Mouse (Mus musculus) hindbrain, embryonic 15.5 days (tissue): Measurements from ENCODE around the gene Kcnc3. TPM values are rescaled to one million over a fixed set of nuclear protein-coding genes. Genes with fewer than 3 reads are reported as not detected.

Experiments
- ATAC-seq: fragments of 200-750 bp; cut with Nextera tagmentation; 2 replicates; pipeline ENCODE4 v1.8.0; 2017; ENCODE audit warnings: low read depth, moderate number of reproducible peaks, moderate TSS enrichment; ENCODE audit not compliant: low FRiP score
- H3K27ac ChIP-seq: fragments of 300-500 bp; sonication (generic); replicated peaks from 2 replicates; pipeline ENCODE4 v1.5.1; 2015; ENCODE audit warnings: mild to moderate bottlenecking, inconsistent platforms
- H3K27me3 ChIP-seq: fragments of 300-500 bp; sonication (generic); 2 replicates; pipeline ENCODE4 v1.6.1; 2015; ENCODE audit warnings: control low read depth, inconsistent platforms
- H3K36me3 ChIP-seq: fragments of 300-500 bp; sonication (generic); 2 replicates; pipeline ENCODE4 v1.6.1; 2015; ENCODE audit warnings: control low read depth, inconsistent platforms
- H3K4me1 ChIP-seq: fragments of 300-500 bp; sonication (generic); replicated peaks from 2 replicates; pipeline ENCODE4 v1.6.1; 2015; ENCODE audit warnings: control low read depth, inconsistent platforms
- H3K4me2 ChIP-seq: fragments of 300-500 bp; sonication (generic); 2 replicates; pipeline ENCODE4 v1.6.1; 2015; ENCODE audit warnings: moderate library complexity, mild to moderate bottlenecking, inconsistent platforms
- H3K4me3 ChIP-seq: fragments of 300-500 bp; sonication (generic); 2 replicates; pipeline ENCODE4 v1.5.1; 2015; ENCODE audit warnings: mild to moderate bottlenecking, inconsistent platforms
- H3K9ac ChIP-seq: fragments of 300-500 bp; sonication (generic); 2 replicates; pipeline ENCODE4 v1.6.1; 2015; ENCODE audit warnings: inconsistent platforms
- H3K9me3 ChIP-seq: fragments of 300-500 bp; sonication (generic); 2 replicates; pipeline ENCODE4 v1.6.1; 2016; ENCODE audit warnings: control low read depth, inconsistent platforms
- WGBS: fragments of 180-500 bp; shearing (Covaris S2); methylation state at CpG from one replicate; pipeline ENCODE4 v1.1.7; 2015; 5-methylcytosine and 5-hydroxymethylcytosine counted together
- polyA plus RNA-seq: library from polyadenylated mRNA; unstranded; fragments of >200 nt; fragmentation: Nextera tagmentation; extraction: Ambion mirVana; gene quantifications from 2 replicates; pipeline ENCODE4 v1.2.1, GENCODE M21; 2015

Kcnc3 gene
- polyA plus RNA-seq, 1 experiment from 2014 or later, result 6.7 TPM

DNA sequence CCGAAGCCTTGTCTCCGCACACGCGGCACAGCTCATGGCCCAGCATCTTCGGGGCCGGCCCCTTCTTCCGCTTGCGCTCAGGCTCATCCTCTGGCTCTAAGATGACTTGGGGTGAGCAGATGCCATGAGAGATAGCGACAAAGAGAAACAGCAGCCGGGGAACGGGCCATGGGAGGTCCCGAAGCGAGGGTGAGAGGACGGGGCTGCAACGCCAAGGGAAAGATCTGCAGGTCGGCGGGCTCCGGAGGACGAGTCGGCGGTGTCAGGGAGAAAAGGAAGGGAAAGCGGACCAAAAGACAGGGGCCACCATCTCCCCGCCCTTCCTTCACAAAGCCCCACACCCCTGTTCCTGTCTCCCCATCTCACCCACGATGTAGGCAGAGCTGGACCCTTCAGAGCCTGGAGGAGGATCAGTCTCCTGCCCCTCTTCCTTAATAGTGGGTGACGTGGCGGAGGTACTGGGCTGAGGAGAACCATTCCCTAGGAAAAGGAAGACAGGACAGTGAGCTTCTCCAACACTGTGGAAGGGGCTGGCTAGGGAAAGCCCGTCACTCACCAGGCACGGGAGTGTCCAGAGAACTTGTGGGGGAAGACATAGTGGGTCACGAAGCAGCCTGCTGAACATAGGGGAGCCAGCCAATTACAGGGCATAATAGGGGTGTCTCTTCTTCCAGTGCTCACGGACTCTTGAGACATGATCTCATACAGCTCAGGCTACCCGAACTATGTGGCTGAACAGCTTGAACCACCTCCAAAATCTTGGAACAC lies 38.1 kb upstream of the Kcnc3 start:
- H3K27ac ChIP-seq, result 0 out of 2 replicates have a peak overlapping the region, but pooled peaks have one; percentile 88
- WGBS, result 88% methylated on average over 31 of the region's 31 CpGs
- H3K36me3 ChIP-seq, result peaks cover 13% of the 10 kb centered on the region
- H3K4me1 ChIP-seq, result peaks cover 27% of the 10 kb centered on the region
- H3K4me2 ChIP-seq, result peak overlapping the region; percentile 83
- no peak overlapping the region for H3K9ac ChIP-seq
- no peaks in the 10 kb centered on the region for H3K27me3 ChIP-seq
- no peak for ATAC-seq
- no peaks in the 10 kb centered on the region for H3K9me3 ChIP-seq
- H3K4me3 ChIP-seq, result peak overlapping the region; percentile 97

GRCm38 (mm10) chr7:44553196-44553764 lies 37.2 kb upstream of the Kcnc3 start:
- H3K27me3 ChIP-seq, result no peaks in the 10 kb centered on the region
- under 1% methylated on average over 32 of the region's 32 CpGs for WGBS
- peaks cover 13% of the 10 kb centered on the region for H3K36me3 ChIP-seq
- peak overlapping the region; percentile 83 for H3K4me2 ChIP-seq
- peak overlapping the region; percentile 48 for H3K9ac ChIP-seq
- H3K4me3 ChIP-seq, result peak overlapping the region; percentile 97
- H3K9me3 ChIP-seq, result no peaks in the 10 kb centered on the region
- H3K27ac ChIP-seq, result peak overlapping the region; percentile 88
- peaks cover 18% of the 10 kb centered on the region for H3K4me1 ChIP-seq
- peak; percentile 70 for ATAC-seq

DNA sequence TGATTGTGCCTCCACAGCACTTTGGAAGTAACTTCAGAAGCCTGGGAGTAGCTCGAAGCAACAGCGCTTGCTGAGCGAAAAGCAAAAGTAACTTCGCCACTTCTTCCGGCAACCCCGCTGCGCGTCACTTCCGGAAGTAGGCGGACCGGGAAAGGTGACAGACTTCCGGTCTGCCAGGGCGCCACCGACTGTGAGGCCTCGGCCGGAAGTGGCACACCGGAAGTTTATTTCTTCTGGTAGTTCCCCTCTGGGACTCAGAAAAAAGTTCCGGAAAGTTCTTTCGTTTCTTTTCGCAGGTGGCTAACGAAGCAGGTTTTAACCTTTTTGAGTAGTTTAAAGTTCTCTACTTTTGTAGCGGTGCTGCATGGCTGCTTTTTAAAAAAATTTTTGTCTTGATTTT lies 36.6 kb upstream of the Kcnc3 start, which contains the start of gene Nr1h2:
Gene Nr1h2 (minus strand): TSS at position 126 of the 400 bp plus-strand sequence.
- Histone ChIP-seq H3K9me3 (no peaks in the 10 kb centered on the region), H3K4me3 (peak within 1 kb of the TSS; percentile 97), H3K4me2 (peak within 1 kb of the TSS; percentile 83), H3K27me3 (no peaks in the 10 kb centered on the region), H3K36me3 (peaks cover 13% of the 10 kb centered on the region), H3K9ac (peak within 1 kb of the TSS; percentile 48), H3K4me1 (peaks cover 15% of the 10 kb centered on the region), H3K27ac (peak within 1 kb of the TSS; percentile 88)
- peak; percentile 74 for ATAC-seq
- under 1% methylated on average over 22 of the region's 22 CpGs for WGBS

DNA sequence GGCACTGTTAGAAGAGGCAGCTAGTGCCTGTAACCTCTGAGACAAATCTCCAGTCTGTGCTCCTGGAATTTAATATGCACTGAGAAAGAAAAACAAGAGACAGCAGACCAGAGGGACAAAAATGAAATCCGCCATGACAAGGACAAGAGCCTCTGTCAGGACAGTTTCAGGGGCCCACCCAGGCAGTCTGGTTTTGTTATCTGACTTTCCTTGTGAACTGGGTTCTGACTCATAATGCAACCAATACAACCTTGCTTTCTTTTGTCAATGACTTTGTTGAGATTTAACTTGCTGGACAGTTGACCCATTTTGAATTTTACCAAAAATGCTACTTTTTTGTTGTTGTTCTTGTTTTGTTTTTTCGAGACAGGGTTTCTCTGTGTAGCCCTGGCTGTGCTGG lies 32.8 kb upstream of the Kcnc3 start:
- Histone ChIP-seq H3K4me3 (no peak overlapping the region), H3K27me3 (no peaks in the 10 kb centered on the region), H3K9ac (no peak overlapping the region), H3K36me3 (no peaks in the 10 kb centered on the region), H3K27ac (no peak overlapping the region), H3K4me2 (no peak overlapping the region), H3K4me1 (peaks cover 12% of the 10 kb centered on the region), H3K9me3 (no peaks in the 10 kb centered on the region)
- WGBS, result 79% methylated on average over 2 of the region's 2 CpGs
- ATAC-seq, result no peak

DNA sequence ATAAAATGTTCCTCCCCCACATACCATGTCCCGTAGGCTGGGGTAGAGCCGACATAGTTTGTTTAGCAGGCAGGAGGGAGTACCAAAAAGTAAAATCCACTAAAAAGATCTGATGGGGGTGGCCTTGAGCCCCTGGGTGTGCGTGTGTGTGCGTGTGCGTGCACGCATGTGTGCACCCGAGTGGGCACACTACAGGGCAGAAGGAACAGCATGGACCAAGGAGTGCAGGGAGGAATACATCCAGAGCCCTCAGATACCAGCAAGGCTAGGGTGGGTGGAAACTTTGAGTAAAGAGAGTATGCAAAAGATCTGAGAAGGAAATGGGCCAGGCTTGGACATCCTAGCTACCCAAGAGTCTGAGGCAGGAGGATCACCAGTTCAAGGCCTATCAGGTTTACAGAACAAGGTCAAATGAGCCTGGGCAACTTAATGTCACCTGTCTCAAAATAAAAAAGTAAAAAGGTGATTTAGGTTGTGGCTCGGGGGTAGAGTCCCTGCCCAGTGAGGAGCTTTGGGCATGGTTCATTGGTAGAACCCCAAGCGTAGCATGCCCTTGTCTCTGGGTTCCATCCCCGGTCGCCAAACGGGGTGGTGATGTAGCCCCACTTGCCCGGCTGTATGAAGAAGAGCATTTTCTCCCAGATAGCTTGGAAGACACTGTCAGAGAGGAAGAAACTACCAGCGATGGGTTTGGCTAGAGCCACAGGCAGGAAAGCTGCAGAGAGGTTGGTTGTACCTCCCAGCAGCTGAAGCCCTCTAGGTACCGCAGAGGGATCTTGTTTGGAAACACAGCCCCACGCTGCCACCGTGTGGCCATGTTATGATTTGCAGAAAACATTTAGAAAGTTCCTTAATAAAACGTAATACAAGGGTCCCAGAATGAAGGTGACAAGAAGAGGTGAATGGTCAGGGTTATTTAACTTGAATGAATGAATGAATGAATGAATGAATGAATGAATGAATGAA lies 29.7 kb upstream of the Kcnc3 start:
- Histone ChIP-seq H3K27ac (no peak overlapping the region), H3K4me3 (no peak overlapping the region), H3K36me3 (no peaks in the 10 kb centered on the region), H3K9ac (no peak overlapping the region), H3K27me3 (no peaks in the 10 kb centered on the region), H3K9me3 (no peaks in the 10 kb centered on the region), H3K4me1 (no peaks in the 10 kb centered on the region), H3K4me2 (no peak overlapping the region)
- WGBS, result 54% methylated on average over 18 of the region's 18 CpGs
- peak; percentile 49; the same call in 1 of the 2 replicates for ATAC-seq

DNA sequence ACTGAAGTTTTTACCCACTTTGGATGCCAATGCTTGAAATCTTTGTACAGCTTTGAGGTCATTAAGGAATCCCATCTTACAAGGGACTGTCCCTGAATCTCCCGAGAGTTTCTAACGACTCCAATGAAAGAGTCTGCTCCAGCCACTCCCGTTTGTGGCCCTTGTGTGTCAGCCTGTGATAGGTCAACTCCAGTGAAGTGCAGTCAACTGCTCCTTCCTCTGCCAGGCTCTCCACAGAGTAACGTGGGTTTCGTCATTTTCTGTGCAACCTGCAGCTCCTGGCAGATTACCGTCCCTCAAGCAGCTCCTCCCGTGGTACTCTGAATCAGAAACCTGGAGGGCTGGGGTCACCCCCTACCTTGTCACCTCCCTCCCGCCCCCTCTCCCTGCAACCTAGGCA lies 27.2 kb upstream of the Kcnc3 start:
- Histone ChIP-seq H3K4me2 (no peak overlapping the region), H3K27ac (no peak overlapping the region), H3K36me3 (no peaks in the 10 kb centered on the region), H3K4me1 (no peaks in the 10 kb centered on the region), H3K9me3 (no peaks in the 10 kb centered on the region), H3K27me3 (no peaks in the 10 kb centered on the region), H3K4me3 (no peak overlapping the region), H3K9ac (no peak overlapping the region)
- 61% methylated on average over 8 of the region's 8 CpGs for WGBS
- no peak for ATAC-seq

- no peak overlapping the region for H3K9ac ChIP-seq
- no peak overlapping the region for H3K4me3 ChIP-seq
- no peak for ATAC-seq
- no peaks in the 10 kb centered on the region for H3K36me3 ChIP-seq
- H3K9me3 ChIP-seq, result no peaks in the 10 kb centered on the region
- 88% methylated on average over 10 of the region's 10 CpGs for WGBS
- no peaks in the 10 kb centered on the region for H3K27me3 ChIP-seq
- no peak overlapping the region for H3K4me2 ChIP-seq
- H3K4me1 ChIP-seq, result no peaks in the 10 kb centered on the region
- H3K27ac ChIP-seq, result no peak overlapping the region
These were observed 26.0 kb upstream of the Kcnc3 start for GRCm38 (mm10) chr7:44564486-44564885.

GRCm38 (mm10) chr7:44565414-44565813 lies 25.1 kb upstream of the Kcnc3 start:
- Histone ChIP-seq H3K4me1 (no peaks in the 10 kb centered on the region), H3K4me2 (no peak overlapping the region), H3K9me3 (no peaks in the 10 kb centered on the region), H3K4me3 (no peak overlapping the region), H3K36me3 (no peaks in the 10 kb centered on the region), H3K9ac (no peak overlapping the region), H3K27ac (no peak overlapping the region), H3K27me3 (no peaks in the 10 kb centered on the region)
- 80% methylated on average over 6 of the region's 6 CpGs for WGBS
- no peak for ATAC-seq

DNA sequence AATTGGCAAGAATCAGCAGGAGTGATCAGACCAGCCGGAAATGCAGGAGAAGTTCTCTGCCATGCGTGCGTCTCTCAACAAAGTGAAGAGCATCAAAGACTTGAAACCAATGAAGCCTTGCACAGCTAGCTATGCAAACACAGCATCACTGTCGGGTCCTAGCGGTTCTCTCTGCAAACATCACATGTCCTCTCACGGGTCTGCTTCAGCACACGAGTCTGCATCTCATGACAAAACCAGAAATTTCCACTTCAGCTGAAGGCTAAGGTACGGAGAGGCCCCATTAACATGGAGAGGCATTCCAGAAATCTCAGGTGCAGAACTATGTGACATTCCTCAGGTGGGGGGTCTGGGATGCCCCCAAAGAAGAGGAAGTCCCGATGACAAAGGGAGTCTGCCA lies 21.7 kb upstream of the Kcnc3 start:
- Histone ChIP-seq H3K27ac (no peak overlapping the region), H3K36me3 (no peaks in the 10 kb centered on the region), H3K27me3 (no peaks in the 10 kb centered on the region), H3K4me2 (no peak overlapping the region), H3K9me3 (no peaks in the 10 kb centered on the region), H3K4me3 (no peak overlapping the region), H3K9ac (no peak overlapping the region), H3K4me1 (no peaks in the 10 kb centered on the region)
- ATAC-seq, result no peak
- 78% methylated on average over 9 of the region's 9 CpGs for WGBS

DNA sequence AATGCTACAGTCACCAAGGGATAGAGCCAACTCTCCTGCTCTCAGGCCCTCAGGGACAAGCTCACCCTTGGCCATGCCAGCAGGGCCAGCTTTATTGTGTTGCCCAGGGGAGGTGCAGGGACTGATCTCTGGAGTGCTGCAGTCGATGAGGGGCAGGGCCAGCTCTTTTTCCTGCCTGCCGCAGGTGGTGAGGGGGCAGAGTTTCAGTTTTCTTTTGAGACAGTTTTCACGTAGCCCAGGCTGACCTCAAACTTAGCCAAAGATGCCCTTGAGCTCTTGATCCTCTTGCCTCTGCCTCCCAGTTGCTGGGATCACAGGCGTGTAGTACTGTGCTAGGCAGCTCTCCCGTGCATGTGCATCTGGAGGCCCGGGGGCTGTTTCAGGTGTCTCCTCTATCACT lies 19.5 kb upstream of the Kcnc3 start:
- no peak overlapping the region for H3K9ac ChIP-seq
- no peaks in the 10 kb centered on the region for H3K27me3 ChIP-seq
- H3K4me3 ChIP-seq, result no peak overlapping the region
- no peaks in the 10 kb centered on the region for H3K9me3 ChIP-seq
- H3K27ac ChIP-seq, result no peak overlapping the region
- H3K4me2 ChIP-seq, result no peak overlapping the region
- no peaks in the 10 kb centered on the region for H3K4me1 ChIP-seq
- H3K36me3 ChIP-seq, result no peaks in the 10 kb centered on the region
- no peak for ATAC-seq
- 92% methylated on average over 6 of the region's 6 CpGs for whole genome bisulfite sequencing

DNA sequence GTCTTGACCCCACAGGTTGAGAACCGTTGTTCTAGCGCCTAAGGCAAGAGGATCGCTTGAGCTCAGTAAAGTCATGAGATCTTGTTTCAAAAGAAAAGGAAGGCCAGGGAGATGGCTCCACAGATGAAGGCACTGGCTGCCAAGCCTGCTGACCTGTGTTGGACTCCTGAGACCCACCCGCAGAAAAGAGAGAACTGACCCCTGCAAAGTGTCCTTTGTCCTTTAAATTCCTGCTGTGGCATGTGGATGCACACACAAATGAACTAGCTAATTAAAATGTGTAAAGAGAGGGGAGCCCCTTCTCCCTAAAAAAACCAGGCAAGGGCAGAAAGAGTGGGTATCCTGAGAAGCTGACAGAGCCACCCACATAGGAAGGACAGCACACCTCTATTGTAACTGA lies 18.7 kb upstream of the Kcnc3 start:
- Histone ChIP-seq H3K27ac (no peak overlapping the region), H3K27me3 (no peaks in the 10 kb centered on the region), H3K4me1 (no peaks in the 10 kb centered on the region), H3K4me2 (no peak overlapping the region), H3K9ac (no peak overlapping the region), H3K9me3 (no peaks in the 10 kb centered on the region), H3K4me3 (no peak overlapping the region), H3K36me3 (no peaks in the 10 kb centered on the region)
- 32% methylated on average over 4 of the region's 4 CpGs for WGBS
- no peak for ATAC-seq

DNA sequence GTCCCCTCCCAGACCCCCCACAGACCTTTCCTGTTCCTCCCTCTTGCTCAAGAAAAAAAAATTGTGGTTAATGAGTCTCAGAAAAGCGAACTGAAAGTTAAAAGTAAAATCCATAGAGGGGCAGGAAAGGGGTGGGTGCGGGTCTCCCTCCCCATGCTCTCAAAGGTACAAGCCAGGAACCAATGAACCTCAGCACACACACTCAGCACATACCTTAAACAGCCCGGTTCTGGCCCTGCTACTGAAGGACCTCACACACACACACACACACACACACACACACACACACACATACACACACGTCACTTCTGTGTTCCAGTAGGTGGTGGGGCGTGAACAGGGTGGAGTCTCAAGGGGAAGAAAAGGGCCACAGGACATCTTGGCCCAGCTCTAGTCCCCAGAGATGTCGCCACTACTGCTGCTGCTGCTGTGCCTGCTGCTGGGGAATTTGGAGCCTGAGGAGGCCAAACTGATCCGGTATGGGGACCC lies 18.2 kb upstream of the Kcnc3 start, which contains the start of gene Napsa:
Gene Napsa (plus strand): TSS at position 168 of the 489 bp plus-strand sequence.
- H3K27ac ChIP-seq, result no peak within 1 kb of the TSS
- H3K9me3 ChIP-seq, result no peaks in the 10 kb centered on the region
- no peak for ATAC-seq
- no peaks in the 10 kb centered on the region for H3K27me3 ChIP-seq
- no peak within 1 kb of the TSS for H3K4me2 ChIP-seq
- WGBS, result 30% methylated on average over 7 of the region's 7 CpGs
- no peak within 1 kb of the TSS for H3K4me3 ChIP-seq
- H3K36me3 ChIP-seq, result no peaks in the 10 kb centered on the region
- no peaks in the 10 kb centered on the region for H3K4me1 ChIP-seq
- H3K9ac ChIP-seq, result no peak within 1 kb of the TSS
